Mouse (Mus musculus): ENCODE data around the gene Tnc. TPM values are rescaled to one million over a fixed set of nuclear protein-coding genes. Genes with fewer than 3 reads are reported as not detected.

Gene Tnc
- polyA plus RNA-seq, 1 experiment from 2014 or later: 13.8 TPM

GRCm38 (mm10) chr4:64076349-64077025, 29.7 kb upstream of the Tnc start:
- Histone ChIP-seq H3K4me3 (ENCODE audit: low read depth, low read length) (no peak overlapping the region), H3K9me3 (replicated peaks; ENCODE audit: control insufficient read depth, low read length) (no peaks in the 10 kb centered on the region), H3K4me2 (ENCODE audit: low read depth, low read length) (no peak overlapping the region), H3K27ac (replicated peaks; ENCODE audit: low read depth, low read length) (no peak overlapping the region), H3K9ac (replicated peaks; ENCODE audit: low read length) (no peak overlapping the region), H3K36me3 (replicated peaks; ENCODE audit: control insufficient read depth, insufficient read depth, low read depth, low read length) (no peaks in the 10 kb centered on the region), H3K27me3 (ENCODE audit: control insufficient read depth, insufficient read depth, low read length) (no peaks in the 10 kb centered on the region), H3K4me1 (ENCODE audit: control insufficient read depth, insufficient read depth, low read length) (no peaks in the 10 kb centered on the region)
- WGBS: 79% methylated on average over 6 of the region's 6 CpGs
- DNase-seq (ENCODE audit: low spot score): no peak
- ATAC-seq (replicated peaks; ENCODE audit: insufficient number of reproducible peaks, low FRiP score, low TSS enrichment, low read depth): no peak

DNA sequence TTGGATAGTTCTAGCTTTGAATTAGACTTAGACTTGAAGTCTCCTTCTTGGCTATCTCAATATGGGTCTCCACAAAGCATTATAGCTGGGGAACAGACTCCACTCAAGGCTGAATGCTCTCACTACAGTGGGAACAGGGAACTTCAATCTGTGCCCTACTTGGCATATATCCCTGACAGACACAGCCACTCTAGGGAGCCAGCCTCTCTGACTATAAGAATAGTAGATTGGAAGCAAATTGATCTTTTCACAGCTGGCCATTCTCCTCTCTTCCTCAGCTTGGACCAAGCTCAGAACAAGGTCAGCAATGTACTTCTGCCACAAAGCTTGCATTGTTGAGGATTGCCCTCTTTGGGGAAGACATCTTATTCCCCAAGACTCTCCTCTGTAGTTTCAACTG, 27.9 kb upstream of the Tnc start:
- no peak overlapping the region for H3K4me3 ChIP-seq (ENCODE audit: low read depth, low read length)

GRCm38 (mm10) chr4:64067394-64067793, 20.6 kb upstream of the Tnc start:
- Histone ChIP-seq H3K4me3 (ENCODE audit: low read depth, low read length) (no peak overlapping the region), H3K36me3 (replicated peaks; ENCODE audit: control insufficient read depth, insufficient read depth, low read depth, low read length) (no peaks in the 10 kb centered on the region), H3K9ac (replicated peaks; ENCODE audit: low read length) (no peak overlapping the region), H3K9me3 (replicated peaks; ENCODE audit: control insufficient read depth, low read length) (no peaks in the 10 kb centered on the region), H3K4me2 (ENCODE audit: low read depth, low read length) (no peak overlapping the region), H3K27me3 (ENCODE audit: control insufficient read depth, insufficient read depth, low read length) (no peaks in the 10 kb centered on the region), H3K4me1 (ENCODE audit: control insufficient read depth, insufficient read depth, low read length) (no peaks in the 10 kb centered on the region), H3K27ac (replicated peaks; ENCODE audit: low read depth, low read length) (0 out of 2 replicates have a peak overlapping the region, but pooled peaks have one; percentile 35)
- ATAC-seq (replicated peaks; ENCODE audit: insufficient number of reproducible peaks, low FRiP score, low TSS enrichment, low read depth) (no peak), DNase-seq (ENCODE audit: low spot score) (peak; percentile 35)
- WGBS: 49% methylated on average over 7 of the region's 7 CpGs

More for the DNA sequence above, 27.9 kb upstream of the Tnc start:
- H3K4me1 ChIP-seq (ENCODE audit: control insufficient read depth, insufficient read depth, low read length): no peaks in the 10 kb centered on the region
- no peak overlapping the region for H3K9ac ChIP-seq (replicated peaks; ENCODE audit: low read length)
- no peaks in the 10 kb centered on the region for H3K36me3 ChIP-seq (replicated peaks; ENCODE audit: control insufficient read depth, insufficient read depth, low read depth, low read length)
- H3K9me3 ChIP-seq (replicated peaks; ENCODE audit: control insufficient read depth, low read length): no peaks in the 10 kb centered on the region
- no peak overlapping the region for H3K4me2 ChIP-seq (ENCODE audit: low read depth, low read length)
- no peak for ATAC-seq (replicated peaks; ENCODE audit: insufficient number of reproducible peaks, low FRiP score, low TSS enrichment, low read depth)
- no peak overlapping the region for H3K27ac ChIP-seq (replicated peaks; ENCODE audit: low read depth, low read length)
- H3K27me3 ChIP-seq (ENCODE audit: control insufficient read depth, insufficient read depth, low read length): no peaks in the 10 kb centered on the region
- no peak for DNase-seq (ENCODE audit: low spot score)

GRCm38 (mm10) chr4:64065266-64065665, 18.5 kb upstream of the Tnc start:
- no peak overlapping the region for H3K27ac ChIP-seq (replicated peaks; ENCODE audit: low read depth, low read length)
- DNase-seq (ENCODE audit: low spot score) (peak; percentile 56), ATAC-seq (replicated peaks; ENCODE audit: insufficient number of reproducible peaks, low FRiP score, low TSS enrichment, low read depth) (peak; percentile 83; the same call in 1 of the 2 replicates)
- H3K27me3 ChIP-seq (ENCODE audit: control insufficient read depth, insufficient read depth, low read length): no peaks in the 10 kb centered on the region
- 37% methylated on average over 10 of the region's 10 CpGs for WGBS
- no peaks in the 10 kb centered on the region for H3K9me3 ChIP-seq (replicated peaks; ENCODE audit: control insufficient read depth, low read length)
- no peaks in the 10 kb centered on the region for H3K36me3 ChIP-seq (replicated peaks; ENCODE audit: control insufficient read depth, insufficient read depth, low read depth, low read length)
- H3K4me3 ChIP-seq (ENCODE audit: low read depth, low read length): no peak overlapping the region
- H3K4me1 ChIP-seq (ENCODE audit: control insufficient read depth, insufficient read depth, low read length): no peaks in the 10 kb centered on the region
- no peak overlapping the region for H3K9ac ChIP-seq (replicated peaks; ENCODE audit: low read length)
- H3K4me2 ChIP-seq (ENCODE audit: low read depth, low read length): no peak overlapping the region

DNA sequence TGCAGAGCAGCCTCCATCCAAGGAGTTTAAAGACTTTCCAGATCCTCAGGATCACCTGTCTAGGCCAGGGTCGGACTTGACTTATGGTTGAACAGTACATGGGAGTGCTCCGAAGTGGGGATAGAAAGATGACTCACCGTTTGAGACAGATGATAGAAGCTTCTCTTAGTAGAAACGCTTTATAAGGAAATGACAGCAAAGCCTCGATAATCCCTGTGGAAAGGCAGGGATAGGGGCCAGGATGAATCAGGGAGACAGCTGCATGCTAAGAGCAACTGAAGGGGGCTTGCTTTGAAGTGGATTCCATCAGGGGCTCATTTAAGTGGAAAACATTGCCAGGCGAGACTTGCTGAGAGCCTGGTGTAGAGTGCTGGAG, 12.0 kb upstream of the Tnc start:
- ATAC-seq (replicated peaks; ENCODE audit: insufficient number of reproducible peaks, low FRiP score, low TSS enrichment, low read depth) (no peak), DNase-seq (ENCODE audit: low spot score) (no peak)
- no peak overlapping the region for H3K4me2 ChIP-seq (ENCODE audit: low read depth, low read length)
- H3K9me3 ChIP-seq (replicated peaks; ENCODE audit: control insufficient read depth, low read length): no peaks in the 10 kb centered on the region
- H3K9ac ChIP-seq (replicated peaks; ENCODE audit: low read length): no peak overlapping the region
- no peak overlapping the region for H3K4me3 ChIP-seq (ENCODE audit: low read depth, low read length)
- no peak overlapping the region for H3K27ac ChIP-seq (replicated peaks; ENCODE audit: low read depth, low read length)
- H3K36me3 ChIP-seq (replicated peaks; ENCODE audit: control insufficient read depth, insufficient read depth, low read depth, low read length): no peaks in the 10 kb centered on the region
- H3K27me3 ChIP-seq (ENCODE audit: control insufficient read depth, insufficient read depth, low read length): no peaks in the 10 kb centered on the region
- 68% methylated on average over 6 of the region's 6 CpGs for WGBS
- H3K4me1 ChIP-seq (ENCODE audit: control insufficient read depth, insufficient read depth, low read length): no peaks in the 10 kb centered on the region

GRCm38 (mm10) chr4:64058048-64058855, 11.4 kb upstream of the Tnc start:
- H3K27ac ChIP-seq (replicated peaks; ENCODE audit: low read depth, low read length): no peak overlapping the region
- H3K4me1 ChIP-seq (ENCODE audit: control insufficient read depth, insufficient read depth, low read length): no peaks in the 10 kb centered on the region
- 75% methylated on average over 12 of the region's 12 CpGs for WGBS
- H3K4me3 ChIP-seq (ENCODE audit: low read depth, low read length): no peak overlapping the region
- no peaks in the 10 kb centered on the region for H3K9me3 ChIP-seq (replicated peaks; ENCODE audit: control insufficient read depth, low read length)
- ATAC-seq (replicated peaks; ENCODE audit: insufficient number of reproducible peaks, low FRiP score, low TSS enrichment, low read depth): no peak
- H3K27me3 ChIP-seq (ENCODE audit: control insufficient read depth, insufficient read depth, low read length): no peaks in the 10 kb centered on the region
- no peak overlapping the region for H3K9ac ChIP-seq (replicated peaks; ENCODE audit: low read length)
- H3K36me3 ChIP-seq (replicated peaks; ENCODE audit: control insufficient read depth, insufficient read depth, low read depth, low read length): no peaks in the 10 kb centered on the region
- H3K4me2 ChIP-seq (ENCODE audit: low read depth, low read length): no peak overlapping the region
- DNase-seq (ENCODE audit: low spot score): no peak

- H3K27ac ChIP-seq (replicated peaks; ENCODE audit: low read depth, low read length): no peak overlapping the region
- no peaks in the 10 kb centered on the region for H3K9me3 ChIP-seq (replicated peaks; ENCODE audit: control insufficient read depth, low read length)
- no peak for DNase-seq (ENCODE audit: low spot score)
- H3K9ac ChIP-seq (replicated peaks; ENCODE audit: low read length): no peak overlapping the region
- no peak for ATAC-seq (replicated peaks; ENCODE audit: insufficient number of reproducible peaks, low FRiP score, low TSS enrichment, low read depth)
- no peaks in the 10 kb centered on the region; the same call in 1 of the 2 replicates for H3K4me1 ChIP-seq (ENCODE audit: control insufficient read depth, insufficient read depth, low read length)
- H3K27me3 ChIP-seq (ENCODE audit: control insufficient read depth, insufficient read depth, low read length): no peaks in the 10 kb centered on the region
- no peaks in the 10 kb centered on the region for H3K36me3 ChIP-seq (replicated peaks; ENCODE audit: control insufficient read depth, insufficient read depth, low read depth, low read length)
- no peak overlapping the region for H3K4me2 ChIP-seq (ENCODE audit: low read depth, low read length)
- 61% methylated on average over 7 of the region's 7 CpGs for WGBS
- H3K4me3 ChIP-seq (ENCODE audit: low read depth, low read length): no peak overlapping the region
These were observed 1.4 kb upstream of the Tnc start for GRCm38 (mm10) chr4:64048177-64048576.

GRCm38 (mm10) chr4:64043893-64044292, 2.9 kb downstream of the Tnc start:
- H3K4me2 ChIP-seq (ENCODE audit: low read depth, low read length): no peak overlapping the region
- no peak overlapping the region for H3K27ac ChIP-seq (replicated peaks; ENCODE audit: low read depth, low read length)
- no peak overlapping the region for H3K4me3 ChIP-seq (ENCODE audit: low read depth, low read length)
- ATAC-seq (replicated peaks; ENCODE audit: insufficient number of reproducible peaks, low FRiP score, low TSS enrichment, low read depth): no peak
- H3K9ac ChIP-seq (replicated peaks; ENCODE audit: low read length): no peak overlapping the region
- no peaks in the 10 kb centered on the region for H3K27me3 ChIP-seq (ENCODE audit: control insufficient read depth, insufficient read depth, low read length)
- WGBS: 79% methylated on average over 4 of the region's 4 CpGs
- no peaks in the 10 kb centered on the region; the same call in 1 of the 2 replicates for H3K4me1 ChIP-seq (ENCODE audit: control insufficient read depth, insufficient read depth, low read length)
- H3K9me3 ChIP-seq (replicated peaks; ENCODE audit: control insufficient read depth, low read length): no peaks in the 10 kb centered on the region
- no peak for DNase-seq (ENCODE audit: low spot score)
- H3K36me3 ChIP-seq (replicated peaks; ENCODE audit: control insufficient read depth, insufficient read depth, low read depth, low read length): no peaks in the 10 kb centered on the region

Data from embryonic facial prominence, embryonic 11.5 days (tissue).